Mouse (Mus musculus): ENCODE measurements around the gene Pcnt. TPM values are rescaled to one million over a fixed set of nuclear protein-coding genes. Genes with fewer than 3 reads are reported as not detected.

Pcnt gene
- polyA plus RNA-seq, 1 experiment: 41.7 TPM

GRCm38 (mm10) chr10:76448851-76449250 lies 6.3 kb upstream of the Pcnt start, which contains the start of gene 2610028H24Rik:
TSS of gene 2610028H24Rik (plus strand) at chr10:76449081.
- Histone ChIP-seq H3K4me3 (ENCODE audit: control insufficient read depth, insufficient read depth, low read length) (no peak within 1 kb of the TSS), H3K36me3 (ENCODE audit: control insufficient read depth, insufficient read depth, low read length) (no peaks in the 10 kb centered on the region), H3K27me3 (ENCODE audit: control insufficient read depth, insufficient read depth, low read length) (no peaks in the 10 kb centered on the region), H3K27ac (ENCODE audit: control insufficient read depth, insufficient read depth, low read length) (no peak within 1 kb of the TSS), H3K4me1 (replicated peaks; ENCODE audit: control insufficient read depth, insufficient read depth, low read length) (no peaks in the 10 kb centered on the region)
- no peak for DNase-seq
- TF ChIP-seq CTCF (IDR thresholded peaks at IDR 0.05; ENCODE audit: borderline replicate concordance, control insufficient read depth, extremely low read depth, insufficient read depth, low read length, poor library complexity) (no peak), POLR2A (IDR thresholded peaks at IDR 0.05; ENCODE audit: control insufficient read depth, extremely low read depth, insufficient read depth, low read length, poor library complexity) (no peak)
- WGBS: 91% methylated on average over 5 of the region's 5 CpGs

- peaks cover 4% of the 10 kb centered on the region for H3K4me1 ChIP-seq (replicated peaks; ENCODE audit: control insufficient read depth, insufficient read depth, low read length)
- no peak for TF ChIP-seq CTCF (IDR thresholded peaks at IDR 0.05; ENCODE audit: borderline replicate concordance, control insufficient read depth, extremely low read depth, insufficient read depth, low read length, poor library complexity)
- TF ChIP-seq POLR2A (IDR thresholded peaks at IDR 0.05; ENCODE audit: control insufficient read depth, extremely low read depth, insufficient read depth, low read length, poor library complexity): no peak
- no peak overlapping the region for H3K27ac ChIP-seq (ENCODE audit: control insufficient read depth, insufficient read depth, low read length)
- no peak overlapping the region for H3K4me3 ChIP-seq (ENCODE audit: control insufficient read depth, insufficient read depth, low read length)
- no peak for DNase-seq
- WGBS: 90% methylated on average over 15 of the region's 15 CpGs
- H3K27me3 ChIP-seq (ENCODE audit: control insufficient read depth, insufficient read depth, low read length): no peaks in the 10 kb centered on the region
- no peaks in the 10 kb centered on the region for H3K36me3 ChIP-seq (ENCODE audit: control insufficient read depth, insufficient read depth, low read length)
Observed at GRCm38 (mm10) chr10:76447406-76448229, 5.0 kb upstream of the Pcnt start.

- Histone ChIP-seq H3K36me3 (ENCODE audit: control insufficient read depth, insufficient read depth, low read length) (no peaks in the 10 kb centered on the region), H3K4me1 (replicated peaks; ENCODE audit: control insufficient read depth, insufficient read depth, low read length) (peaks cover 10% of the 10 kb centered on the region), H3K27me3 (ENCODE audit: control insufficient read depth, insufficient read depth, low read length) (no peaks in the 10 kb centered on the region), H3K27ac (ENCODE audit: control insufficient read depth, insufficient read depth, low read length) (no peak overlapping the region), H3K4me3 (ENCODE audit: control insufficient read depth, insufficient read depth, low read length) (no peak overlapping the region)
- DNase-seq: no peak
- TF ChIP-seq CTCF (IDR thresholded peaks at IDR 0.05; ENCODE audit: borderline replicate concordance, control insufficient read depth, extremely low read depth, insufficient read depth, low read length, poor library complexity): no peak
- 36% methylated on average over 4 of the region's 4 CpGs for WGBS
Observed at GRCm38 (mm10) chr10:76445996-76446681, 3.6 kb upstream of the Pcnt start.

GRCm38 (mm10) chr10:76440281-76440680 lies 2.3 kb downstream of the Pcnt start, which contains the start of gene AC141477.1:
TSS of gene AC141477.1 (minus strand) at chr10:76440444.
- H3K4me1 ChIP-seq (replicated peaks; ENCODE audit: control insufficient read depth, insufficient read depth, low read length): peaks cover 19% of the 10 kb centered on the region
- H3K36me3 ChIP-seq (ENCODE audit: control insufficient read depth, insufficient read depth, low read length): peaks cover 28% of the 10 kb centered on the region
- H3K4me3 ChIP-seq (ENCODE audit: control insufficient read depth, insufficient read depth, low read length): no peak within 1 kb of the TSS
- DNase-seq: peak; percentile 10
- TF ChIP-seq POLR2A (IDR thresholded peaks at IDR 0.05; ENCODE audit: control insufficient read depth, extremely low read depth, insufficient read depth, low read length, poor library complexity): no peak
- TF ChIP-seq CTCF (IDR thresholded peaks at IDR 0.05; ENCODE audit: borderline replicate concordance, control insufficient read depth, extremely low read depth, insufficient read depth, low read length, poor library complexity): no peak
- H3K27ac ChIP-seq (ENCODE audit: control insufficient read depth, insufficient read depth, low read length): no peak within 1 kb of the TSS
- 56% methylated on average over 17 of the region's 17 CpGs for WGBS
- no peaks in the 10 kb centered on the region for H3K27me3 ChIP-seq (ENCODE audit: control insufficient read depth, insufficient read depth, low read length)

- TF ChIP-seq CTCF (IDR thresholded peaks at IDR 0.05; ENCODE audit: borderline replicate concordance, control insufficient read depth, extremely low read depth, insufficient read depth, low read length, poor library complexity) (no peak), POLR2A (IDR thresholded peaks at IDR 0.05; ENCODE audit: control insufficient read depth, extremely low read depth, insufficient read depth, low read length, poor library complexity) (no peak)
- 97% methylated on average over 9 of the region's 9 CpGs for WGBS
- Histone ChIP-seq H3K4me3 (ENCODE audit: control insufficient read depth, insufficient read depth, low read length) (no peak overlapping the region), H3K4me1 (replicated peaks; ENCODE audit: control insufficient read depth, insufficient read depth, low read length) (peaks cover 19% of the 10 kb centered on the region), H3K27ac (ENCODE audit: control insufficient read depth, insufficient read depth, low read length) (no peak overlapping the region), H3K36me3 (ENCODE audit: control insufficient read depth, insufficient read depth, low read length) (peaks cover 37% of the 10 kb centered on the region), H3K27me3 (ENCODE audit: control insufficient read depth, insufficient read depth, low read length) (no peaks in the 10 kb centered on the region)
- DNase-seq: no peak
Observed at GRCm38 (mm10) chr10:76439107-76439890, 3.3 kb downstream of the Pcnt start.

GRCm38 (mm10) chr10:76433925-76434324 lies 8.7 kb downstream of the Pcnt start:
- no peak overlapping the region for H3K27ac ChIP-seq (ENCODE audit: control insufficient read depth, insufficient read depth, low read length)
- 97% methylated on average over 11 of the region's 11 CpGs for WGBS
- H3K27me3 ChIP-seq (ENCODE audit: control insufficient read depth, insufficient read depth, low read length): no peaks in the 10 kb centered on the region
- peaks cover 84% of the 10 kb centered on the region for H3K36me3 ChIP-seq (ENCODE audit: control insufficient read depth, insufficient read depth, low read length)
- no peaks in the 10 kb centered on the region for H3K4me1 ChIP-seq (replicated peaks; ENCODE audit: control insufficient read depth, insufficient read depth, low read length)
- no peak overlapping the region for H3K4me3 ChIP-seq (ENCODE audit: control insufficient read depth, insufficient read depth, low read length)
- TF ChIP-seq POLR2A (IDR thresholded peaks at IDR 0.05; ENCODE audit: control insufficient read depth, extremely low read depth, insufficient read depth, low read length, poor library complexity): no peak
- no peak for TF ChIP-seq CTCF (IDR thresholded peaks at IDR 0.05; ENCODE audit: borderline replicate concordance, control insufficient read depth, extremely low read depth, insufficient read depth, low read length, poor library complexity)
- no peak for DNase-seq
